ENCODE assay signal across 7 mouse cellular contexts in genomic region chr9:83547830-83548689, GRCm38 (mm10). TPM values are rescaled to one million over a fixed set of nuclear protein-coding genes. Genes with fewer than 3 reads are reported as not detected.
A peak's percentile ranks its signal among the peaks of the same experiment; 100 is the strongest.
DNase-seq lines count a peak whose midpoint lies in the region; ATAC-seq and TF ChIP-seq lines count a peak whose summit lies in the region.

TSS of gene Sh3bgrl2 (plus strand) at chr9:83548327.

- TF ChIP-seq POLR2A in brain, embryonic 14.5 days (IDR thresholded peaks at IDR 0.05; ENCODE audit: borderline replicate concordance, extremely low read depth, insufficient read depth, insufficient read length, poor library complexity, severe bottlenecking), result peak; percentile 70
- TF ChIP-seq POLR2A in limb, embryonic 14.5 days (IDR thresholded peaks at IDR 0.05; ENCODE audit: borderline replicate concordance, extremely low read depth, insufficient read depth, insufficient read length), result peak; percentile 48; the same call in 1 of the 2 replicates

- peak within 1 kb of the TSS; percentile 77 for H3K4me2 ChIP-seq in embryonic facial prominence, embryonic 15.5 days (replicated peaks)
- peak within 1 kb of the TSS; percentile 63 for H3K4me2 ChIP-seq in heart, embryonic 11.5 days
- peak within 1 kb of the TSS; percentile 94 for H3K4me2 ChIP-seq in kidney, embryonic 15.5 days
- peak within 1 kb of the TSS; percentile 72 for H3K4me2 ChIP-seq in limb, embryonic 14.5 days (replicated peaks; ENCODE audit: low read depth, low read length, severe bottlenecking)
- H3K4me2 ChIP-seq in midbrain, embryonic 15.5 days, result peak within 1 kb of the TSS; percentile 77

- peak; percentile 91 for DNase-seq in brain, embryonic 14.5 days (ENCODE audit: low read depth)
- peak; percentile 78 for DNase-seq in limb, embryonic 14.5 days (ENCODE audit: low spot score)
- peak; percentile 47 to 68 for DNase-seq in spleen, adult 18-20 months

- WGBS in embryonic facial prominence, embryonic 15.5 days, result 2% methylated on average over 76 of the region's 76 CpGs
- 2% methylated on average over 76 of the region's 76 CpGs for WGBS in heart, embryonic 11.5 days (ENCODE audit: insufficient replicate concordance)
- WGBS in kidney, embryonic 15.5 days, result 2% methylated on average over 76 of the region's 76 CpGs
- WGBS in limb, embryonic 14.5 days, result 3% methylated on average over 56 of the region's 76 CpGs
- WGBS in midbrain, embryonic 15.5 days, result 1% methylated on average over 76 of the region's 76 CpGs

- no peak for TF ChIP-seq CTCF in brain, embryonic 14.5 days (IDR thresholded peaks at IDR 0.05; ENCODE audit: borderline replicate concordance, extremely low read depth, insufficient read depth, insufficient read length)

- peak within 1 kb of the TSS; percentile 72 for H3K4me3 ChIP-seq in embryonic facial prominence, embryonic 15.5 days (replicated peaks)
- peak within 1 kb of the TSS; percentile 69 for H3K4me3 ChIP-seq in heart, embryonic 11.5 days (ENCODE audit: low read depth, low read length)
- H3K4me3 ChIP-seq in kidney, embryonic 15.5 days (replicated peaks), result peak within 1 kb of the TSS; percentile 70
- peak within 1 kb of the TSS; percentile 63 for H3K4me3 ChIP-seq in limb, embryonic 14.5 days (replicated peaks; ENCODE audit: low read length)
- H3K4me3 ChIP-seq in midbrain, embryonic 15.5 days, result peak within 1 kb of the TSS; percentile 77

- ATAC-seq in embryonic facial prominence, embryonic 15.5 days (ENCODE audit: insufficient number of reproducible peaks, low FRiP score, low TSS enrichment, low read depth), result peak; percentile 89
- ATAC-seq in heart, embryonic 11.5 days (replicated peaks; ENCODE audit: insufficient number of reproducible peaks, low FRiP score, low TSS enrichment), result peak; percentile 85
- ATAC-seq in kidney, embryonic 15.5 days (replicated peaks; ENCODE audit: low FRiP score), result peak; percentile 97
- peak; percentile 94 for ATAC-seq in limb, embryonic 14.5 days (ENCODE audit: low FRiP score, low read depth)
- ATAC-seq in midbrain, embryonic 15.5 days (replicated peaks), result peak; percentile 95

- no peaks in the 10 kb centered on the region for H3K27me3 ChIP-seq in embryonic facial prominence, embryonic 15.5 days
- H3K27me3 ChIP-seq in heart, embryonic 11.5 days (ENCODE audit: control insufficient read depth, insufficient read depth, low read length), result no peaks in the 10 kb centered on the region
- no peaks in the 10 kb centered on the region; the same call in 1 of the 2 replicates for H3K27me3 ChIP-seq in kidney, embryonic 15.5 days
- H3K27me3 ChIP-seq in limb, embryonic 14.5 days (ENCODE audit: control insufficient read depth, insufficient read depth, low read length), result peaks cover 4% of the 10 kb centered on the region; the same call in 1 of the 2 replicates
- no peaks in the 10 kb centered on the region for H3K27me3 ChIP-seq in midbrain, embryonic 15.5 days (replicated peaks)

- H3K4me1 ChIP-seq in embryonic facial prominence, embryonic 15.5 days, result peaks cover 10% of the 10 kb centered on the region; the same call in 1 of the 2 replicates
- H3K4me1 ChIP-seq in heart, embryonic 11.5 days (ENCODE audit: control insufficient read depth, insufficient read depth, low read length), result peaks cover 7% of the 10 kb centered on the region
- peaks cover 13% of the 10 kb centered on the region; the same call in 1 of the 2 replicates for H3K4me1 ChIP-seq in kidney, embryonic 15.5 days
- H3K4me1 ChIP-seq in limb, embryonic 14.5 days (ENCODE audit: control insufficient read depth, insufficient read depth, low read length), result peaks cover 6% of the 10 kb centered on the region; the same call in 1 of the 2 replicates
- H3K4me1 ChIP-seq in midbrain, embryonic 15.5 days, result peaks cover 10% of the 10 kb centered on the region; the same call in 1 of the 2 replicates

- no peaks in the 10 kb centered on the region for H3K9me3 ChIP-seq in embryonic facial prominence, embryonic 15.5 days (replicated peaks)
- H3K9me3 ChIP-seq in heart, embryonic 11.5 days (replicated peaks; ENCODE audit: control insufficient read depth, low read length), result no peaks in the 10 kb centered on the region
- H3K9me3 ChIP-seq in kidney, embryonic 15.5 days (replicated peaks), result no peaks in the 10 kb centered on the region
- H3K9me3 ChIP-seq in limb, embryonic 14.5 days (ENCODE audit: control insufficient read depth, low read length), result no peaks in the 10 kb centered on the region
- no peaks in the 10 kb centered on the region for H3K9me3 ChIP-seq in midbrain, embryonic 15.5 days

- no peak within 1 kb of the TSS for H3K27ac ChIP-seq in embryonic facial prominence, embryonic 15.5 days (replicated peaks)
- no peak within 1 kb of the TSS for H3K27ac ChIP-seq in heart, embryonic 11.5 days (ENCODE audit: low read depth, low read length)
- H3K27ac ChIP-seq in kidney, embryonic 15.5 days, result no peak within 1 kb of the TSS
- H3K27ac ChIP-seq in limb, embryonic 14.5 days (replicated peaks; ENCODE audit: low read depth, low read length), result no peak within 1 kb of the TSS
- H3K27ac ChIP-seq in midbrain, embryonic 15.5 days, result peak within 1 kb of the TSS; percentile 63

- no peaks in the 10 kb centered on the region for H3K36me3 ChIP-seq in embryonic facial prominence, embryonic 15.5 days
- no peaks in the 10 kb centered on the region; the same call in 1 of the 2 replicates for H3K36me3 ChIP-seq in heart, embryonic 11.5 days (ENCODE audit: control insufficient read depth, insufficient read depth, low read length)
- H3K36me3 ChIP-seq in kidney, embryonic 15.5 days, result no peaks in the 10 kb centered on the region
- no peaks in the 10 kb centered on the region for H3K36me3 ChIP-seq in limb, embryonic 14.5 days (ENCODE audit: control insufficient read depth, insufficient read depth, low read length)
- H3K36me3 ChIP-seq in midbrain, embryonic 15.5 days (replicated peaks), result no peaks in the 10 kb centered on the region

- peak within 1 kb of the TSS; percentile 49 for H3K9ac ChIP-seq in embryonic facial prominence, embryonic 15.5 days
- peak within 1 kb of the TSS; percentile 56 for H3K9ac ChIP-seq in heart, embryonic 11.5 days (ENCODE audit: low read depth, low read length)
- peak within 1 kb of the TSS; percentile 41 for H3K9ac ChIP-seq in kidney, embryonic 15.5 days
- peak within 1 kb of the TSS; percentile 56 for H3K9ac ChIP-seq in limb, embryonic 14.5 days (ENCODE audit: low read depth, low read length, severe bottlenecking)
- peak within 1 kb of the TSS; percentile 61 for H3K9ac ChIP-seq in midbrain, embryonic 15.5 days

RNA-seq across cellular contexts. Expression of gene Sh3bgrl2, which starts in this region (rescaled TPM):
- 8.6 and 9.3 TPM in 2 replicates for polyA plus RNA-seq in brain, embryonic 14.5 days (2012; rRNA removed)
- 18.4 and 22.8 TPM in 2 replicates for polyA plus RNA-seq in embryonic facial prominence, embryonic 15.5 days (2015; fragmentation: Nextera tagmentation; extraction: Ambion mirVana)
- polyA plus RNA-seq in heart, embryonic 11.5 days (2014; fragmentation: Nextera tagmentation; extraction: Ambion mirVana), result 20.5 and 22.4 TPM in 2 replicates
- 19.2 and 19.5 TPM in 2 replicates for polyA plus RNA-seq in kidney, embryonic 15.5 days (2015; fragmentation: Nextera tagmentation; extraction: Ambion mirVana)
- polyA plus RNA-seq in limb, embryonic 14.5 days (2012; rRNA removed), result 5.1 and 5.3 TPM in 2 replicates
- 15.2 and 15.5 TPM in 2 replicates for polyA plus RNA-seq in limb, embryonic 14.5 days (2014; fragmentation: Nextera tagmentation; extraction: Ambion mirVana)
- polyA plus RNA-seq in midbrain, embryonic 15.5 days (2015; fragmentation: Nextera tagmentation; extraction: Ambion mirVana), result 7.7 and 8.8 TPM in 2 replicates
